Mouse (Mus musculus): ENCODE data around the gene Rmdn2. TPM values are rescaled to one million over a fixed set of nuclear protein-coding genes. Genes with fewer than 3 reads are reported as not detected.

The Rmdn2 gene
- polyA plus RNA-seq, 1 experiment from 2014 or later = 15.1 TPM

DNA sequence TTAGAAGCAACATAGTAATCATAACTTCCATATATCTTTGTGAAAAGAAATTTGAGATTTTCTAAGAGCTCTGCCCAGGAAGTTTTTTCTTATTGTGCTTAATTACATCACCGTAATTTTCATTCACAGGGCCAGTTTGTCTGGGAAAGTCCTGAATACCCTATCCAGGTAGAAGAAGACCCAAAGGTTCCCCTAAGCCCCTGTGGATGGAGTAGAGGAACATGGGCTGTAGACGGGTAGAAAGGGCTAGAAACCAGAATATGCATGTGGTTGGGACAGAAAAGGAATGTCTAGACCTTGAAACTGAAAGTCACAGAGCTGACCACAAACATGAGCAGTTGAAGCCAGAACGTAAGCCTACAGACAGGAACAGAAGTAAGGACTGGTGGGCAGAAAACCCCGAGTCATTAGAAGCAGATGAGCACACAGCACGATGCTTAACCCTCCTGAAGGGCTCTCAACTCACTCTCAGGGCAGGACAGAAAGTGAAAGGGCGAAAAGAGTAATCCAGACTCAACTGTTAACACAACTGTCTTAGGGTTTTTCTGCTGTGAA is 27.3 kb upstream of the Rmdn2 start:
- no peaks in the 10 kb centered on the region for H3K36me3 ChIP-seq (ENCODE audit: control insufficient read depth, insufficient read depth, low read length)
- WGBS = 81% methylated on average over 6 of the region's 6 CpGs
- H3K27me3 ChIP-seq (ENCODE audit: control insufficient read depth, insufficient read depth, low read length) = no peaks in the 10 kb centered on the region
- no peak overlapping the region for H3K4me2 ChIP-seq (replicated peaks; ENCODE audit: low read depth, low read length)
- H3K4me3 ChIP-seq (ENCODE audit: low read length) = no peak overlapping the region
- H3K9ac ChIP-seq (ENCODE audit: low read depth, low read length) = no peak overlapping the region
- H3K9me3 ChIP-seq (ENCODE audit: control insufficient read depth, low read length) = no peaks in the 10 kb centered on the region
- no peaks in the 10 kb centered on the region for H3K4me1 ChIP-seq (ENCODE audit: control insufficient read depth, insufficient read depth, low read length)
- H3K27ac ChIP-seq (ENCODE audit: low read depth, low read length) = no peak overlapping the region
- ATAC-seq (ENCODE audit: low FRiP score, low TSS enrichment) = no peak

DNA sequence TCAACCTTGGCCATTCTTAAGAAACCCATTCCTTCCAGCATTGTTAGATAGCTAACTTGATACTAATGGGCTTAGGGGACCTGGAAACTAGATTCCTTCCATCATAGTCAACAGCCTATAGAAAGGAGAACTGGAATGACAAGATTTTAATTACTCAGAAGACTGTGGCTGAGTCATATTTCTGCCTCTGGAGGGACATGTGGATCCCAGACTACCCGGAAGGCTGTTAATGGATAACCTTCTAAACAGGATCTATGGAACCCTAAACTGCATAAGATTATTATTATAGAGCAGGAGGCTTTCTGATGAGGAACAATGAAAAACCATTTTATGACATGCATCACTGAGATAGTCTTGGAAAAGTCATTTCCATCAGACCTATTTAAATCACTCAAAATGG is 21.8 kb upstream of the Rmdn2 start:
- H3K4me2 ChIP-seq (replicated peaks; ENCODE audit: low read depth, low read length) = no peak overlapping the region
- no peaks in the 10 kb centered on the region for H3K27me3 ChIP-seq (ENCODE audit: control insufficient read depth, insufficient read depth, low read length)
- no peak overlapping the region for H3K27ac ChIP-seq (ENCODE audit: low read depth, low read length)
- no peaks in the 10 kb centered on the region for H3K36me3 ChIP-seq (ENCODE audit: control insufficient read depth, insufficient read depth, low read length)
- H3K4me1 ChIP-seq (ENCODE audit: control insufficient read depth, insufficient read depth, low read length) = no peaks in the 10 kb centered on the region
- H3K4me3 ChIP-seq (ENCODE audit: low read length) = no peak overlapping the region
- no peak overlapping the region for H3K9ac ChIP-seq (ENCODE audit: low read depth, low read length)
- no peak for ATAC-seq (ENCODE audit: low FRiP score, low TSS enrichment)
- no peaks in the 10 kb centered on the region for H3K9me3 ChIP-seq (ENCODE audit: control insufficient read depth, low read length)
- 71% methylated on average over 1 of the region's 1 CpGs for WGBS

DNA sequence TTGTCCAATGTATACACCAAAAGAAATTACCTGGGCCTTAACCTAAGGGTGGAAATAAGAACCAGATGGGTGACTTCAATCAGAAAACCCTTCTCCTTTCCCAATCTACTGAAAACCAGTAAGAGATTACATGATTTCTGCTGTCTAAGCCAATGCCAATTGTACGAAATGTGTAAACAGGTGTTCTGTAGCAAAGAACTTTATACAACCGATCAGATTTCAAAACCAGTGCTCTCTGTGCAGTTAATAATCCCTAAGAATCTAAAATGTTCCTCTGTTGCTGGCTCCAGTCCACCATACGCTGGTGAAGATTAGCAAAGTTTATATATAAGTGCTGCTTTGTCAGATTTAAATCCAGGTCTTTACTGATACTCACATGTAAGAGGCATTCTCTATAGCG is 15.7 kb upstream of the Rmdn2 start:
- no peaks in the 10 kb centered on the region for H3K9me3 ChIP-seq (ENCODE audit: control insufficient read depth, low read length)
- H3K36me3 ChIP-seq (ENCODE audit: control insufficient read depth, insufficient read depth, low read length) = no peaks in the 10 kb centered on the region
- H3K9ac ChIP-seq (ENCODE audit: low read depth, low read length) = no peak overlapping the region
- 0 out of 2 replicates have a peak, but pooled peaks cover 2% of the 10 kb centered on the region for H3K4me1 ChIP-seq (ENCODE audit: control insufficient read depth, insufficient read depth, low read length)
- no peak overlapping the region for H3K27ac ChIP-seq (ENCODE audit: low read depth, low read length)
- H3K27me3 ChIP-seq (ENCODE audit: control insufficient read depth, insufficient read depth, low read length) = no peaks in the 10 kb centered on the region
- no peak for ATAC-seq (ENCODE audit: low FRiP score, low TSS enrichment)
- no peak overlapping the region for H3K4me3 ChIP-seq (ENCODE audit: low read length)
- no peak overlapping the region for H3K4me2 ChIP-seq (replicated peaks; ENCODE audit: low read depth, low read length)
- WGBS = 75% methylated on average over 4 of the region's 4 CpGs

DNA sequence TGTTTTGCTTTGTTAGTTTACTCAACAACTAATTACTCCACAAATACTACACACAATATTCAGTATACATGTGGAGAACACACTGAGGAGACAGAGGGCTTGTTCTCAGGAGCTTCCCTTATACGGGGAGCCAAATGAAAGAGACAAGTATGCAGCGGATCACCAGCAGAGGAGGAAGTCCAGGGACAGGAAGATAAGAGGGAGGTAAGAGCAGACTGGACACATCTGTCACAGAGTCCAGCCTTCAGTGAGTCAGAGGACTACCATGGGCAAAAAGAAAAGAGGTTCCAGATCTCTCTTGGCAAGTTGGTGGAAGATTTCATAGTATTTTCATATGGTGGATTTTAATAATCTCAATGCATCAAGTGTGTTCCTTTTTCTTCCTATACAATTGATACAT is 13.5 kb upstream of the Rmdn2 start:
- Histone ChIP-seq H3K4me3 (ENCODE audit: low read length) (no peak overlapping the region), H3K4me2 (replicated peaks; ENCODE audit: low read depth, low read length) (no peak overlapping the region), H3K36me3 (ENCODE audit: control insufficient read depth, insufficient read depth, low read length) (no peaks in the 10 kb centered on the region), H3K4me1 (ENCODE audit: control insufficient read depth, insufficient read depth, low read length) (0 out of 2 replicates have a peak, but pooled peaks cover 2% of the 10 kb centered on the region), H3K27me3 (ENCODE audit: control insufficient read depth, insufficient read depth, low read length) (no peaks in the 10 kb centered on the region), H3K9me3 (ENCODE audit: control insufficient read depth, low read length) (no peaks in the 10 kb centered on the region), H3K27ac (ENCODE audit: low read depth, low read length) (no peak overlapping the region), H3K9ac (ENCODE audit: low read depth, low read length) (no peak overlapping the region)
- 40% methylated on average over 2 of the region's 2 CpGs for WGBS
- no peak for ATAC-seq (ENCODE audit: low FRiP score, low TSS enrichment)

DNA sequence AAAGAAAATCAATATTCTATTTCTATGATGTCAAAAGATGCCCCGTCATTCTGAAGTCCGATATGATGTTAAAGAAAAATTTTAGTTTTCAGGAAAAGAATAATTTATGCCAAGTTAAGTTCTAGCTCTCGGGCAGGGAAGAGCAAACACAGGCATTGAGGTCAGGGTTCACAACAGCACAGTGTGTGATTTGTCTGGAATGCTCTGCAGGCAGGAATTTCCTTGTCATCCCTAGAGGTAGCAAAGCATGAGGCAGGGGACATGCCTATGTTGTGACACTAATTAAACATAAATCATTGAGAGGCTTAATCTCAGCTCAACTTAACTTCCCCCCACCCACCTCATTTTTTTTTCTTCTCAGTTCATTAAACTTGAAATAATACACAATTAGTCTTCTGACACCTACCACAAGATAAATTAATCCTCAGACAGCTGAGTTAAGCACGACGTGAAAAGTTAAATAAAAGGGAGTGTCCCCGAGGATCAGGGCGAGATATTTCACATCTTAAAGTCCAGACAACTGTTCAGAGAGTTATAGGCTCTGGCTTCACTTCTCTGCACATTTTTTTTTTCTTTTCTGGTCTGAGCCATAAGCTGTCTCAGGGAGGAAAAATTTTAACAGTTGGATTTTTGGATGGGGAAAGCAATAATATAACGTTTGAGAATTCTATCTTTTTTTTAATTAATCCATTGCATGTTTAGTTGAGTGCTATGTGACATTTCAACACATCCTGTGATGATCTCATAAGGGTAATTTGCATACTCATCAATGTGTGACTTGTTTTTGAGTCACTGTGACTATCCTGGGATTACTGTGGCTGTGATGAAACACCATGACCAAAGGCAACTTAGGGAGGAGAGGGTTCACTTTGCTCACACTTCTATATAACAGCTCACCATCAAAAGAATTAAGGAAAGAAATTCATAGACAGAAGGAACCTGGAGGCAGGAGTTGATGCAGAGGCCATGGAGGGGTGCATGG is 12.8 kb upstream of the Rmdn2 start:
- H3K4me1 ChIP-seq (ENCODE audit: control insufficient read depth, insufficient read depth, low read length) = 0 out of 2 replicates have a peak, but pooled peaks cover 2% of the 10 kb centered on the region
- H3K4me3 ChIP-seq (ENCODE audit: low read length) = no peak overlapping the region
- H3K27ac ChIP-seq (ENCODE audit: low read depth, low read length) = no peak overlapping the region
- no peaks in the 10 kb centered on the region for H3K36me3 ChIP-seq (ENCODE audit: control insufficient read depth, insufficient read depth, low read length)
- H3K9me3 ChIP-seq (ENCODE audit: control insufficient read depth, low read length) = no peaks in the 10 kb centered on the region
- no peaks in the 10 kb centered on the region for H3K27me3 ChIP-seq (ENCODE audit: control insufficient read depth, insufficient read depth, low read length)
- 20% methylated on average over 8 of the region's 8 CpGs for WGBS
- no peak overlapping the region for H3K9ac ChIP-seq (ENCODE audit: low read depth, low read length)
- ATAC-seq (ENCODE audit: low FRiP score, low TSS enrichment) = peak; percentile 93
- no peak overlapping the region for H3K4me2 ChIP-seq (replicated peaks; ENCODE audit: low read depth, low read length)

DNA sequence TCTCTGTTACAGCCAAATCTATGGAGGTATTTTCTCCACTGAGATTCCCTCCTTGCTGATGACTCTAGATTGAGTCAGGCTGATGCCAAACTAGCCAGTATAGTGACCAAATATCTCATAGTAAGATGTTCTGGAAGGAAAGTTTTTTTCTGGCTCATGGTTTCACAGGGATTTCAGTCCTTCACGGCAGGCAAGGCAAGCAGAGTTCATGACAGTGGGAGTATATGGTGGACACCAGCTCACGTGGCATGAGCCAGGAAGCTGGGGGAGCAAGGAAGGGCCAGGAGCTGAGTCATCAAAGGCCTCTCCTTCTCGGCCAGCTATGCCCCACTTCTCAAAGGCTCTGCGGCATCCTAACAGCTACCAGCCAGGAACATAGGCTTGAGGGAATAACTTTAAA is 11.6 kb upstream of the Rmdn2 start:
- no peak overlapping the region for H3K4me3 ChIP-seq (ENCODE audit: low read length)
- WGBS = 48% methylated on average over 4 of the region's 4 CpGs
- no peak overlapping the region for H3K27ac ChIP-seq (ENCODE audit: low read depth, low read length)
- H3K27me3 ChIP-seq (ENCODE audit: control insufficient read depth, insufficient read depth, low read length) = no peaks in the 10 kb centered on the region
- no peak overlapping the region for H3K4me2 ChIP-seq (replicated peaks; ENCODE audit: low read depth, low read length)
- no peaks in the 10 kb centered on the region for H3K36me3 ChIP-seq (ENCODE audit: control insufficient read depth, insufficient read depth, low read length)
- 0 out of 2 replicates have a peak, but pooled peaks cover 2% of the 10 kb centered on the region for H3K4me1 ChIP-seq (ENCODE audit: control insufficient read depth, insufficient read depth, low read length)
- no peaks in the 10 kb centered on the region for H3K9me3 ChIP-seq (ENCODE audit: control insufficient read depth, low read length)
- no peak for ATAC-seq (ENCODE audit: low FRiP score, low TSS enrichment)
- H3K9ac ChIP-seq (ENCODE audit: low read depth, low read length) = no peak overlapping the region

DNA sequence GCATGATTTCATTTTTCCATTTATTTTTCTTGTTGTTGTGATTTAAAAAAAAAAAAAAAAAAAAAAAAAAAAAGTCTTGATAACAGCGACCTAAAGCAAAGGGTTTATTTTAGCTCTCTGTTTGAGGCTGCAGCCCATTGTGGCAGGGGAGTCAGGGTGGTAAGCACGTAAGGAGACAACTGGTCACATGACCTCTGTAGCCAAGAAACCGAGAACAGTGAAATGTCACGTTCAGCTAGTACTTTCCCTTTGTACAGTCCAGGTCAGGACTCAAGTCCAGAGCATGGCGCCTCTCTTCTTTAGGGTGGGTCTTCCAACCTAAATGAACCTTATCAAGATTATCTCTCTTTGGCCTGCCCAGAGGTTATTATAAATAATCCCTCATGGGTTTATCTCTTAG is 9.3 kb upstream of the Rmdn2 start:
- Histone ChIP-seq H3K4me3 (ENCODE audit: low read length) (no peak overlapping the region), H3K27me3 (ENCODE audit: control insufficient read depth, insufficient read depth, low read length) (no peaks in the 10 kb centered on the region), H3K27ac (ENCODE audit: low read depth, low read length) (no peak overlapping the region), H3K4me1 (ENCODE audit: control insufficient read depth, insufficient read depth, low read length) (0 out of 2 replicates have a peak, but pooled peaks cover 2% of the 10 kb centered on the region), H3K9me3 (ENCODE audit: control insufficient read depth, low read length) (no peaks in the 10 kb centered on the region), H3K9ac (ENCODE audit: low read depth, low read length) (no peak overlapping the region), H3K36me3 (ENCODE audit: control insufficient read depth, insufficient read depth, low read length) (no peaks in the 10 kb centered on the region), H3K4me2 (replicated peaks; ENCODE audit: low read depth, low read length) (no peak overlapping the region)
- no peak for ATAC-seq (ENCODE audit: low FRiP score, low TSS enrichment)
- 67% methylated on average over 5 of the region's 5 CpGs for WGBS

DNA sequence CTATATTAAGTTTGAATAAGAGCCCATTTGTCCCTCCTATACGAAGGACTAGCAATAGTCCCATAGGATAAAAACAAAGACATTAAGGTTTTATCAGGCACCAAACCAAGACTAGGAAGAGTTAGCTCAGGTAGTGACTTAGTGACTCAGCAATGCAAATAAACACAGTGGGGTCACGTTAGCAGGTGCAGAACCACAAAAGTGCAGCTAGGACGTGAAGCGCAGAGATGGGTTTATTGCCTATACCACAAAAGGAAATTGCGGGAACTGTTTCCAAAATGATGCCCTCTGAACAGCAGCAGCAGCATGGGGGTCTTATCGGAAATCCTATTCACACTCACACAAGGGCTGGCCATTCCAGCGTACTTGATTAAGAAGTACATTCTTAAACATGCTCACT is 8.2 kb upstream of the Rmdn2 start:
- Histone ChIP-seq H3K27me3 (ENCODE audit: control insufficient read depth, insufficient read depth, low read length) (no peaks in the 10 kb centered on the region), H3K4me3 (ENCODE audit: low read length) (no peak overlapping the region), H3K9ac (ENCODE audit: low read depth, low read length) (no peak overlapping the region), H3K36me3 (ENCODE audit: control insufficient read depth, insufficient read depth, low read length) (no peaks in the 10 kb centered on the region), H3K27ac (ENCODE audit: low read depth, low read length) (no peak overlapping the region), H3K4me2 (replicated peaks; ENCODE audit: low read depth, low read length) (no peak overlapping the region), H3K9me3 (ENCODE audit: control insufficient read depth, low read length) (no peaks in the 10 kb centered on the region), H3K4me1 (ENCODE audit: control insufficient read depth, insufficient read depth, low read length) (0 out of 2 replicates have a peak, but pooled peaks cover 2% of the 10 kb centered on the region)
- ATAC-seq (ENCODE audit: low FRiP score, low TSS enrichment) = no peak
- WGBS = 80% methylated on average over 7 of the region's 7 CpGs

DNA sequence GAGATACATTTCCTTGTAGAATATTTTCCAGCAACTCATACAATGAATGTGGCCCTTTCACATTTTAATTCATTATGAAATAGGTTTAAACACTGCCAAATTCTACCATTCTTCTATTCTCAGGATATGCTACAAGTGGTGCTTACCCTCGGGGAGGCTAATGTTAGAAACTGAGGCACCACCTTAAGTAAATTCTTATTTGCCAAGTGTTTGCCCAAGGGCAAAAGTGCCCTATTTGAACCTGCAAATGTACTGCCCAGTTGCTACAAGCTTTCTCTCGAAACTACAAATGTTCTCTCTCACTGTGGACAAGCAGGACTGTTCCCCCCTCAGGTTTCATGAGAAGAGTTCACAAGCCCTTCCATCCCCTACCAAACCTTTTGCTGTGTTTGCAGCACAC is 5.9 kb upstream of the Rmdn2 start:
- Histone ChIP-seq H3K4me1 (ENCODE audit: control insufficient read depth, insufficient read depth, low read length) (no peaks in the 10 kb centered on the region), H3K27me3 (ENCODE audit: control insufficient read depth, insufficient read depth, low read length) (no peaks in the 10 kb centered on the region), H3K36me3 (ENCODE audit: control insufficient read depth, insufficient read depth, low read length) (no peaks in the 10 kb centered on the region), H3K4me3 (ENCODE audit: low read length) (no peak overlapping the region), H3K9me3 (ENCODE audit: control insufficient read depth, low read length) (no peaks in the 10 kb centered on the region), H3K9ac (ENCODE audit: low read depth, low read length) (no peak overlapping the region), H3K27ac (ENCODE audit: low read depth, low read length) (no peak overlapping the region), H3K4me2 (replicated peaks; ENCODE audit: low read depth, low read length) (no peak overlapping the region)
- ATAC-seq (ENCODE audit: low FRiP score, low TSS enrichment) = no peak
- 67% methylated on average over 2 of the region's 2 CpGs for WGBS

Data from kidney, embryonic 14.5 days (tissue).